Mouse (Mus musculus) CD8-positive naive resting alpha-beta T cell, adult 2 months (primary cell): ENCODE results near the gene Aktip.

Experiments
- DNase-seq, 2 experiments: peaks; one replicate each; pipeline ENCODE4 v3.0.0; 2022; ENCODE audit warnings: low read depth in 2 of 2, low spot score in 2 of 2

Aktip gene

GRCm38 (mm10) chr8:91199876-91200275 is at the start of gene Aktip:
Aktip (minus strand) TSS chr8:91199976.
- DNase-seq, result no peak

- DNase-seq, result no peak
These were observed 46.2 kb upstream of the Aktip start for GRCm38 (mm10) chr8:91245821-91246454.

- DNase-seq, result no peak
These were observed 42.9 kb upstream of the Aktip start for GRCm38 (mm10) chr8:91242721-91243120.

GRCm38 (mm10) chr8:91241873-91242519 is 42.2 kb upstream of the Aktip start:
- no peak for DNase-seq

- DNase-seq, result no peak
These were observed 41.6 kb upstream of the Aktip start for GRCm38 (mm10) chr8:91241371-91241770.

GRCm38 (mm10) chr8:91237191-91237590 is 37.4 kb upstream of the Aktip start:
- no peak for DNase-seq

- no peak for DNase-seq
These were observed 34.3 kb upstream of the Aktip start for GRCm38 (mm10) chr8:91234097-91234496.

- DNase-seq, result no peak
These were observed 27.7 kb upstream of the Aktip start for GRCm38 (mm10) chr8:91227421-91227841.

- no peak for DNase-seq
These were observed 24.5 kb upstream of the Aktip start for GRCm38 (mm10) chr8:91224227-91224626.

GRCm38 (mm10) chr8:91221841-91222240 is 22.1 kb upstream of the Aktip start:
- DNase-seq, result no peak

- no peak for DNase-seq
These were observed 18.5 kb upstream of the Aktip start for GRCm38 (mm10) chr8:91218271-91218670.

- no peak for DNase-seq
These were observed 17.5 kb upstream of the Aktip start for GRCm38 (mm10) chr8:91217062-91217905.

- no peak for DNase-seq
These were observed 14.5 kb upstream of the Aktip start for GRCm38 (mm10) chr8:91214287-91214686.

- DNase-seq, result no peak
These were observed 13.2 kb upstream of the Aktip start for GRCm38 (mm10) chr8:91212948-91213347.

- no peak for DNase-seq
These were observed 9.9 kb upstream of the Aktip start for GRCm38 (mm10) chr8:91209658-91210057.

GRCm38 (mm10) chr8:91207676-91208075 is 7.9 kb upstream of the Aktip start:
- DNase-seq, result no peak

GRCm38 (mm10) chr8:91205897-91206296 is 6.1 kb upstream of the Aktip start:
- no peak for DNase-seq

GRCm38 (mm10) chr8:91201184-91201583 is 1.4 kb upstream of the Aktip start:
- no peak for DNase-seq

- DNase-seq, result no peak
These were observed 1.7 kb downstream of the Aktip start for GRCm38 (mm10) chr8:91198036-91198435.

- DNase-seq, result peak in 1 of 2 experiments; percentile 12
These were observed 2.5 kb downstream of the Aktip start for GRCm38 (mm10) chr8:91197233-91197632.

- no peak for DNase-seq
These were observed 3.1 kb downstream of the Aktip start for GRCm38 (mm10) chr8:91196661-91197060.

- no peak for DNase-seq
These were observed 5.7 kb downstream of the Aktip start for GRCm38 (mm10) chr8:91194081-91194480.
